Mouse (Mus musculus) heart, embryonic 16.5 days (tissue): ENCODE data around the gene Pam. TPM values are rescaled to one million over a fixed set of nuclear protein-coding genes. Genes with fewer than 3 reads are reported as not detected.

ENCODE experiments used
- ATAC-seq: fragments of 200-750 bp; cut with Nextera tagmentation; replicated peaks from 2 replicates; pipeline ENCODE4 v1.8.0; 2017; ENCODE audit warnings: moderate number of reproducible peaks; ENCODE audit not compliant: insufficient read depth, low FRiP score; ENCODE audit errors: extremely low read depth
- H3K27ac ChIP-seq: fragments of 300-500 bp; sonication (generic); 2 replicates; pipeline ENCODE4 v1.5.1; 2014; ENCODE audit warnings: mild to moderate bottlenecking, low read length, control low read depth, moderate library complexity
- H3K27me3 ChIP-seq: fragments of 300-500 bp; sonication (generic); 2 replicates; pipeline ENCODE4 v1.6.1; 2014; ENCODE audit warnings: low read length, mixed read lengths; ENCODE audit not compliant: control insufficient read depth, insufficient read depth
- H3K36me3 ChIP-seq: fragments of 300-500 bp; sonication (generic); 2 replicates; pipeline ENCODE4 v1.6.1; 2014; ENCODE audit not compliant: control insufficient read depth, insufficient read depth
- H3K4me1 ChIP-seq: fragments of 300-500 bp; sonication (generic); 2 replicates; pipeline ENCODE4 v1.6.1; 2014; ENCODE audit warnings: low read length, mixed read lengths; ENCODE audit not compliant: control insufficient read depth, insufficient read depth
- H3K4me2 ChIP-seq: fragments of 300-500 bp; sonication (generic); 2 replicates; pipeline ENCODE4 v1.6.1; 2014; ENCODE audit warnings: low read depth, mild to moderate bottlenecking, control low read depth, low read length
- H3K4me3 ChIP-seq: fragments of 300-500 bp; sonication (generic); 2 replicates; pipeline ENCODE4 v1.5.1; 2014; ENCODE audit warnings: mild to moderate bottlenecking, control low read depth, low read length
- H3K9ac ChIP-seq: fragments of 300-500 bp; sonication (generic); 2 replicates; pipeline ENCODE4 v1.6.1; 2014; ENCODE audit warnings: low read length, control low read depth
- H3K9me3 ChIP-seq: fragments of 300-500 bp; sonication (generic); replicated peaks from 2 replicates; pipeline ENCODE4 v1.6.1; 2016; ENCODE audit warnings: low read length; ENCODE audit not compliant: control insufficient read depth
- WGBS: fragments of 180-500 bp; shearing (Covaris S2); extraction: QIAGEN DNeasy Blood & Tissue Kit; methylation state at CpG from one replicate; pipeline ENCODE4 v1.1.7; 2014; 5-methylcytosine and 5-hydroxymethylcytosine counted together
- polyA plus RNA-seq: library from polyadenylated mRNA; unstranded; fragments of >200 nt; fragmentation: Nextera tagmentation; extraction: Ambion mirVana; gene quantifications from 2 replicates; pipeline ENCODE4 v1.2.1, GENCODE M21; 2015

Pam gene
- 434 and 446 TPM in 2 replicates for polyA plus RNA-seq

DNA sequence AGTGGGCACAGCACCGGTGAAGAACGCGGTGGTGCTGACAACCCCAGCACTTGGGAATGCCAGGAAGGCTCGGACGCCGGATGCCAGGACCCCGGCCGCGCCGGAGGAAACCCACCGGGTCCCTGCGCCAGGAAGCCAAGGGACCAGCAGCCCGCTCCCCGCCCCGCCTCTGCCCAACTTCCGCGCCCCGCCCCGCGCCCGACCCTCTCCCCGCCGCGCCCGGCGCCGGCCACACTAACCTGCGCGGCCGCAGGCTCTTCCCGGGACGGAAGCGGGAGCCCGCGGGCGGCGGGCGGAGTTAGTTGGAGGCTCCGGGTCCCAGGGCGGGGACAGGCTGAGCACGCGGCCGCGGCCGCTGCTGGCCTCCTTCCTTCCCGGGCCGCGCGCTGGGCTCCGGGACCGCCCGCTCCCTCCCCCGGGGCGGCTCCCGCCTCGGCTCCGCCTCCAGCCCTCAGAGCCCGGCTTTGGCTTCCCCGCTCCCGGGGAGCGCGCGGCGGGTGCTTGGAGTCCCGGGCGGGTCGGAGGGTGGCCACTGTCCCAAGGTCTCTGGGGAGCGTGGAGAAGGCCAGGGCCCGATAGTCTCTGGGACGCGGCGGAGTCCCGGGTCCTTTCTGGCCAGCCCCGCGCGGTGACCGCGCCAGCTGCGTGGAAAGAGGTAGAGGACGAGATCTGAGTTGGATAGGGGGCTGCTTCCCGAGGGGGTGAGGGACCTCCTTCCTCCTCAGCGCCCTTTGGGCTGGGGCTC, at the start of gene Pam:
Pam (minus strand) TSS at position 401 of the 745 bp plus-strand sequence.
- peak within 1 kb of the TSS; percentile 88 for H3K4me3 ChIP-seq
- no peaks in the 10 kb centered on the region for H3K36me3 ChIP-seq
- peaks cover 7% of the 10 kb centered on the region for H3K4me1 ChIP-seq
- peak within 1 kb of the TSS; percentile 90 for H3K4me2 ChIP-seq
- H3K27me3 ChIP-seq, result no peaks in the 10 kb centered on the region
- ATAC-seq, result peak; percentile 98
- under 1% methylated on average over 75 of the region's 82 CpGs for WGBS
- peak within 1 kb of the TSS; percentile 84 for H3K9ac ChIP-seq
- H3K9me3 ChIP-seq, result no peaks in the 10 kb centered on the region
- peak within 1 kb of the TSS; percentile 96 for H3K27ac ChIP-seq

DNA sequence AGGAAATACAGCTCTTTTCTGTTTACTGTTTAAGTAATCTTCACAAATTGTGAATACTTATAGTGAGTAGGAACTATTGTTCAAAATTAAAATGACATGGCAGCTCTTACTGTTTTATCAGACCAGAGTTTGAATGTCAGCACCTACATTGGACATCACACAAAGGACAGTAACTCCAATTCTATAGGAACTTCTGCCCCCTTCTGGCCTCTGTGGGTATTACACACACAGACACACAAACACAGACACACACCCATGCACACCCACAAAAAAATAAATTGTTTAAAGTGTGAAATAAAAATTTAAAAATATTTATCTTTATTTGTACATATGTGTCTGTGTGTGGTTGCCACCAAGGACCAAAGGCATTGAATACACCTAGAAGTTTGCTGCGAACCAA, 49.4 kb upstream of the Pam start:
- WGBS, result 96% methylated on average over 1 of the region's 1 CpGs
- Histone ChIP-seq H3K4me2 (no peak overlapping the region), H3K27me3 (no peaks in the 10 kb centered on the region), H3K27ac (no peak overlapping the region), H3K9ac (no peak overlapping the region), H3K9me3 (peaks cover 2% of the 10 kb centered on the region; the same call in 1 of the 2 replicates), H3K4me3 (no peak overlapping the region), H3K36me3 (no peaks in the 10 kb centered on the region), H3K4me1 (no peaks in the 10 kb centered on the region)
- no peak for ATAC-seq

- Histone ChIP-seq H3K27ac (peak overlapping the region; percentile 71), H3K27me3 (no peaks in the 10 kb centered on the region), H3K4me1 (peaks cover 10% of the 10 kb centered on the region), H3K9me3 (no peaks in the 10 kb centered on the region), H3K36me3 (no peaks in the 10 kb centered on the region), H3K9ac (no peak overlapping the region), H3K4me3 (no peak overlapping the region), H3K4me2 (no peak overlapping the region)
- ATAC-seq, result no peak
- WGBS, result 48% methylated on average over 4 of the region's 4 CpGs
Measured at GRCm38 (mm10) chr1:98131244-98131643, 35.8 kb upstream of the Pam start.

- no peak overlapping the region for H3K4me2 ChIP-seq
- ATAC-seq, result no peak
Measured at GRCm38 (mm10) chr1:98129561-98130347, 34.3 kb upstream of the Pam start.

DNA sequence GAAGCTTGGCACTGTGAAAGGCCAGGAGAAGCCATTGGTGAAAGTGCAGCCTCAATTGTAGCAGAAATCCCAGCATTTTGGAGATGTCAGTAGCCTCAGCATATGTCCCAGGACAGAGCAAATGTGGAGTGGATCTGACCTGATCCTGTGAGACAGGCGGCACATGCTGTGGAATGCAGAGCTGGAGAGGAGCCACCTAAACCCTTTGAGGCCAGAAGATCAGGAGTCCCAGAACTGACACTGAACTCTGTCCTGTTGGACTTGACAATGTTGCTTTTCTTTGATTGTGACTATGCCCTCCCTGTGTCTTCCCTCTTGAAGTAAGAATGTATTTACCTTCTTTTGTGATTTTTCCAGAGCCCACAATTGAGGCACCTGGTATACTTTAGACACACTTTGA, 33.7 kb upstream of the Pam start:
- Histone ChIP-seq H3K36me3 (no peaks in the 10 kb centered on the region), H3K4me3 (no peak overlapping the region), H3K9me3 (no peaks in the 10 kb centered on the region), H3K27me3 (no peaks in the 10 kb centered on the region), H3K4me2 (no peak overlapping the region), H3K27ac (no peak overlapping the region), H3K4me1 (peaks cover 10% of the 10 kb centered on the region), H3K9ac (no peak overlapping the region)
- ATAC-seq, result no peak
- WGBS, result 48% methylated on average over 1 of the region's 1 CpGs

More at GRCm38 (mm10) chr1:98129561-98130347, 34.3 kb upstream of the Pam start:
- H3K4me1 ChIP-seq, result peaks cover 10% of the 10 kb centered on the region
- H3K27me3 ChIP-seq, result no peaks in the 10 kb centered on the region
- H3K27ac ChIP-seq, result no peak overlapping the region
- no peak overlapping the region for H3K9ac ChIP-seq
- H3K36me3 ChIP-seq, result no peaks in the 10 kb centered on the region
- no peaks in the 10 kb centered on the region for H3K9me3 ChIP-seq
- 84% methylated on average over 3 of the region's 3 CpGs for WGBS
- H3K4me3 ChIP-seq, result no peak overlapping the region

DNA sequence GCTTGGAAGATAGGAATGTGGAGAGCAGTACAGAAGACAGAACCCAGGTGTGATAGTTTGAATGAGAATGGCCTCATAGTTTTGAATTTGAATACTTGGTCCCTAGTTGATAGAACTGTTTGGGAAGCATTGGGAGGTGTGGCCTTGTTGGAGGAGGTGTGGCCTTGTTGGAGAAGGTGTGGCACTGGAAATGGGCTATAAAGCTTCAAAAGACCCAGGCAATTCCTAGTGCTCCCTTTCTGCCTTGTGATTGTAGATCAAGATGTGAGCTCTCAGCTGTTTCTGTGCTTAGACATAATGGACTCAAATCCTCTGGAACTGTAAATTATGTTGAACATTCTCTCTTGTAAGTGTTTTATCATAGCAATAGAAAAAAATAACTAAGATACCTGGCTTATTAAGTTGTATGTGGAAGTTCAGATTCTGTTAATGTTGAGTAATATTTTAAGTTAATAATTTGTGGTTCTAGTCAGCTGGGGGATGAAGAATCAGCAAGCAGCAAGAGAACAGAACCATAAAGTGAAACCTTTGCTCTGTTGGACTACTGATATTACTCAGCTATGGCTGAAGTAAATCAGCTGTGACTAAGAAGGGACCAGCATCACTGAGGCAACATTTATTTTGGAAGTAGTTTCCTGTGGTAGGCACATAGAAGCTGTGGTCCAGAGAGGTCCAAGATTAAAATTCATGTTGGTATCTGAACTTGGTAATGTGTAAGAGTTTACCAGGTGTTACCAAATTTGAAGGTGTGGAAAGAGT, 33.1 kb upstream of the Pam start:
- H3K27me3 ChIP-seq, result no peaks in the 10 kb centered on the region
- H3K4me1 ChIP-seq, result peaks cover 7% of the 10 kb centered on the region
- ATAC-seq, result no peak
- H3K9ac ChIP-seq, result no peak overlapping the region
- no peak overlapping the region for H3K4me3 ChIP-seq
- H3K4me2 ChIP-seq, result no peak overlapping the region
- H3K36me3 ChIP-seq, result no peaks in the 10 kb centered on the region
- no peak overlapping the region for H3K27ac ChIP-seq
- H3K9me3 ChIP-seq, result no peaks in the 10 kb centered on the region

DNA sequence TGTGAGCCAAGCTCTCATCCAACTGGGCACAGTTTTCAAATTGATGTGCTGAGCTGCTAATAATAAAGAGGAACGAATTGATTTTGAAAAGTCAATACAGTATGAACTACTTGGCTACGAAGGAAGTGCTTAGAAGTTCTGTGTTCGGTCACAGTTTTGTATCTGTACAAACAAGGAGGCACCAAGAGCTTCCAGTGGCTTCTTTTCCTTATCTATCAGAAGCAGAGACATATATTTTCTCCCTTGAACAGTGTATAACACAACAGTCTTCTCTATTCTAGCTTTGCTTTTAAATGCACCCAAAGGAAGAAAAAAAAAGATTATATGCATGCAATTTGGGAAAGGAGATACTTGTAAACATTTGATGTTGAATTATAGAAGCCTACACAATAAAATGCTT, 30.8 kb upstream of the Pam start:
- Histone ChIP-seq H3K27ac (no peak overlapping the region), H3K4me1 (peaks cover 2% of the 10 kb centered on the region; the same call in 1 of the 2 replicates), H3K4me3 (no peak overlapping the region), H3K9ac (no peak overlapping the region), H3K4me2 (no peak overlapping the region), H3K27me3 (no peaks in the 10 kb centered on the region), H3K36me3 (no peaks in the 10 kb centered on the region), H3K9me3 (no peaks in the 10 kb centered on the region)
- no peak for ATAC-seq
- 84% methylated on average over 3 of the region's 3 CpGs for WGBS

DNA sequence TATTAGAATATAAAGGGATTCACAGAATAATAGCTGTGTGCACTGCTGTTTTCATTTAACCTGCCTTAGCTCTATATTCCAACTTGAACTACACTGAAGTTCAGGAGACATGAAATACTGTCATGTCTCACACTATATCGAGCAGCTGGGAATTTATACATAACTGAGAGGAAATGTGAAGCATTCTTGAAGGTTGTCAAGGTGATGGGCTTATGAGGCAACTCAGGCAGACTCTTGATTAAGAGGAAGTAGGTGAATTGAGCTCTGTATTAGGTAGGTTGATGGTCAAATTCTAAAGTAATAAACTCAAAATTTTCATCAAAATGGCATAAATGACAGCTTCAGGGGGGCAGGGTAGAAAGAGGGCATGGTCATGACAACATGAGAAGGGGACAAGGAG, 29.3 kb upstream of the Pam start:
- Histone ChIP-seq H3K4me2 (no peak overlapping the region), H3K36me3 (no peaks in the 10 kb centered on the region), H3K9ac (no peak overlapping the region), H3K4me3 (no peak overlapping the region), H3K9me3 (no peaks in the 10 kb centered on the region), H3K27me3 (no peaks in the 10 kb centered on the region), H3K4me1 (peaks cover 2% of the 10 kb centered on the region; the same call in 1 of the 2 replicates), H3K27ac (no peak overlapping the region)
- no peak for ATAC-seq
- 53% methylated on average over 1 of the region's 1 CpGs for WGBS
